Mouse (Mus musculus): Measurements from ENCODE around the gene Col26a1.

The Col26a1 gene

DNA sequence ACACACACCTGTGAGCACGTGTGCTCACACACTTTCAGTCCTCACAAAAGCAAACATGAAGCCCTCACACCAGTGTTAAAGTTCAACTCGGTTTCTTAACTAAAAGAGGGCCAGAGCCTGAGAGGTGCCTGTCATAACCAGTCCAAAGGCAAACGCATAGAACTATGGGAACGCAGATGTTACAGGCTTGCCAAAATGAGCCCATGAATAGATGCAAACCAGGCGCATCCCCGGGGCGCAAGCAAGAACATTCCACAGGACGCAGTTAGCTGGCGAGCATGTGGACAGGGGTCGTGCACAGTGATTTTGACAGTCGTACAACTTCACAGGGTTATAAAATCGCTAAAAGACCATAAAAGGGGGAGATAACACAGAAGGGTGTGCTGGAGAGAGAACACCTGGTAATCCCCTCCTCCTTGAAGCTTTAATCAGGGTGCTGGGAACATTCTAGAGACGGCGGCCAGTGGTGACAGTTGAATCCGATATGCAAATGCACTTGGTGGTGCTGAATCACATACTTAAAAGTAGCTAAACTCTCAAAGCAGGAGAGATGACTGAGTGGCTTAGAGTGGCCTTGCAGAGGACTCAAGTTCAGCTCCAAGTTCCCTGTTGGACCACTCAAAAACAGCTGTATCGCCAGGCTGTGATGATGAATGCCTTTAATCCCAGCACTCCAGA lies 76.5 kb downstream of the Col26a1 start:
- DNase-seq (ENCODE audit: low read depth, low spot score) = no peak

DNA sequence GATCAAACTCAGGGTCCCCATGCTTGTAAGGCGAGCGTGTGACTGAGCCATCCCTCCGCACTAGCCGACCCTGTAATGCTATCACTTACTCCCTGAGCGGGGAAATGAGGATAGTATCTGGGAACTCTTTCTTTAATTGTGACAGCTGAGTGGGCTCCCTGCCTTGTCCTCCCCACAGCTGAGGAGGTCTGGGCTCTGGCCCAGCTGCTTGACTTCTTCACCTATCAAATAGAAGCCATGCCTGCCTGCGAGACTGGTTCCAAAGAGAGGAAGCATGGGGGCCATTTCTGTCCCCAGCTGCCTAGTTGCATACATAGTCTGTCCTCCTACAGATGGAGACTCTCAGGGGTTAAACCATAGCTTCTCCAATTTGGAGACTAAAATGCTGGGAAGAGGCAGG lies 78.0 kb downstream of the Col26a1 start:
- no peak for DNase-seq (ENCODE audit: low read depth, low spot score)

DNA sequence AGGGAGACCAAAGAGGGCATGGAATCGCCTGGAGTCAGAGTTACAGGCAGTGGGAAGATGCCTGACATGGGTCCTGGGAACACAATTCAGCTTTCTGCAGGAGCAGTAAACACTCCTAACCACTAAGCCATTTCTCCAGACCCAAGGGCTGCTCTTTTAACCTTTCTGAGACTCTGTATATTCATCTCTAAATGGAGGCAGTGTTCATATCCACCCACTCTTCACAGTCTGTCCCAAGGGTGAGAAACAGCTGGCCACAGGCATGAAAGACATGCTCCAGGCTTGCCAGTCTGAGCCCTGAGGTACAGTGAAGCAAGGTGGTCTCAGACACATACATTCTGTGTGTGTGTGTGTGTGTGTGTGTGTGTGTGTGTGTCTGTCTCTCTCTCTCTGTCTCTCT lies 78.8 kb downstream of the Col26a1 start:
- no peak for DNase-seq (ENCODE audit: low read depth, low spot score)

DNA sequence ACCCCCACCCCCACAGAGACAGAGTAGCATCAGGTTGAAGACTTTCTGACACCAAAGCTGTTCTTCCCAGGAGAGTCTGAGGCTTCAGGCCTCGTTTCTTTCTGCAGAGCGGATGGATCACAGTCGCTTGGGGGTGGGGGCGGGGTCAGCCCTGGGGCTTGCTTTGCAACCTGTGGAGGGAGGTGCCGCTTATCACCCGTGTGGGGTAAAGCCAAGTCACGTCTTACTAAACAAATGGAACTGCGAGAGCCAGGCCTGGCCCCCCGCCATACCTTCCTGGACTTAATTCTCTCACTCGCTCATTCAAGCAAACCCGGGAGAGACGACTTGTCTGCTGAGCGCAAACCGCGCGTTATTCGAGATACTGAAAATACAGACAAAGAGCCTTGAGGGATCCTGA lies 80.3 kb downstream of the Col26a1 start:
- DNase-seq (ENCODE audit: low read depth, low spot score) = no peak

DNA sequence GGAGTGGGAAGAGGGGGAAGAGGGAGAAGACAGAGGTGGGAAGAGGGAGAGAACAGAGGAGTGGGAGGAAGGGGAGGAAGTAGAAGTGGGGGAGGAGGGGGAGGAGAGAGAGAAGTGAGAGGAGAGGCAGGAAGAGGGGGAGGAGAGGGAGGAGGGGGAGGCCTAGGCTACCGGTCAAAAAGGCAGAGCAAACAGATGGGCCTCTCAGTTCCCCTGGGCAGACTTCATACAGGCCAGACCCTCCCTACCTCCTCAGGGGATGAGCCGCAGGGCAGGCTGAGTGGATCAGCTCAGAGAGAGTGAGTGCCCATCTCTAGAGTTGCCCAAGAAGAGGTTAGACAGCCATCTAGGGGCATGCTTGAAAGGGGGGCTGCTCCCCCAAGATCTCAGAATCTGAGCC lies 86.1 kb downstream of the Col26a1 start:
- DNase-seq (ENCODE audit: low read depth, low spot score) = no peak

DNA sequence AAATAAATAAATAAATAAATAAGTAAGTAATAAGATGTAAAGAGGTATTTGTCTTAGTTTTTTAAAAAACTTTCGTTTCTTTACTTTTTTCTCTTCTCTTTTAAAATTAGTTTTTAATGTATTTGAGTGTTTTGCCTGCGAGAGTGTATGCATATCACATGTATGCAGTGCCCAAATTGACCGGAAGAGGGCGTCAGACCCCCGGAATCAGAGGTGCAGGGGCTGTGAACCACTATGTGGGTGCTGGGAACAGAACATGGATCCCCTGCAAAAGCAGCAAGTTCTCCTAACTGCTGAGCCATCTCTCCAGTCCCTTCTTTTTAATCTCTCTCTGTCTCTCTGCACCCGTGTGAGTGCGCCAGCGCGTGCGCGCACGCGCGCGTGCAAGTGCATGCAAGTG lies 89.2 kb downstream of the Col26a1 start:
- DNase-seq (ENCODE audit: low read depth, low spot score) = no peak

DNA sequence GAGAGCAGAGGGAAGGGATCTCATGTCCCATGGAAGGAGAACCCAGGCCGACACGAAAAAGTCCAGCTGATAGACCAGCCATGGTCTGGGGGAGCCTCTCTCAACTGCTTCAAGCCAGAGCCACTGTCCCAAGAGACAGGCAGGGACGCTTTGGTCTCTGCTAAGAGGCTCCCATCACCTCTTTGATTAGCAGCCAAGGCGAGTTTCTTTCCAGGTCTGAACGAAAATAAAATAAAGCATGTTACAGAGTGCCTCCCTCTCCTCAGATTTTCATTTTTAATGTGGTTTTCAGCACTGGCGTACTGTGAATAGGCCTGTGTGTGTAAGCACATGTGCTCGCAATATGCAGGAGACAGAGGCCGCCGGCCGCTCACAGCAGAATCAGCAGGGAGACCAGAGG lies 90.5 kb downstream of the Col26a1 start:
- no peak for DNase-seq (ENCODE audit: low read depth, low spot score)

DNA sequence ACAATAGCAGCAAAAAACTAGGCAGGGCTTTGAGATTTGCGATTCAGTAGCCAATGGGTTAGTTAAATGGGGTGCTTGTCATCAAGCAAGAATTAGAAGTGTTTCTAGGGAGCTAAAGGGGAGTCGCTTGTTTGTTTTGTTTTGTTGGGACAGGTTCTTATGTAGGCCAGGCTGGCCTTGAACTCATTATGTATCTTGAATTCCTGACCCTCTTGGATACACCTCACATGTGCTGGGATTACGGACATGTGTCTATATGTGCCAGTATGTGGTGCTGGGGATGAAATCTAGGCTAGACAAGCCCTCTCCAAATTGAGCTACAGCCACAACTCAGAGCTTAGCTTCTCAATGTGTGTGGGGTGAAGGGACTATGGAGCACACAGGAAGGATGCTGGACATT lies 91.8 kb downstream of the Col26a1 start:
- DNase-seq (ENCODE audit: low read depth, low spot score) = no peak

DNA sequence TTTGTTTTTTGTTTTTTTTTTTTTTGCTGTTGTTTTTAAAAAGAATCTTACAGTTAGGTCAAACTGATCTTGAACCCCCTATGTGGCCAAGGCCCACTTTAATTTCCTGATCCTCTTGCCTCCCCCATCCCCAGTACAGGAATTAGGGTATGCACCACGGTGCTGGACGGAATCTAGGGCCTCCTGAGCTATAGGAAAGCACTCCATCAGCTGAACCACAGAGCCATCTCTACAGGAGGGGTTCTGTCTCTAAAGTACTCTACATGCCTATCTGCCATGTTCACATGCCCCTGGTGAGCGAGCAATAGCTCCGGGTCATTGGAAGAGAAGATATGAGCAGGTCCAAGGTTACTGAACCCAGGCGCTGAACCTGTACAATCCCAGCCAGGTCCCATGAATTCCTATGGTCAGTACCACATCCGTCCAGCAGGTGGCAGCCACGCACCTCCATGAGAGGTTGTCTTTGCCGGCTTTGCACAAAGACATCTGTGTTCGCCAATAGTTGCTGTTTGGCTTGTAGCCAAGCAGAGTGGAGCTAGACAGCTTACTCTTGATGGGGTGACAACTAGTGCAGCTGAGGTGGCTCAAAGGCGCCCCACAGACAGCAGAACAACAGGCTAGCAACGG lies 92.3 kb downstream of the Col26a1 start:
- peak; percentile 90 for DNase-seq (ENCODE audit: low read depth, low spot score)

DNA sequence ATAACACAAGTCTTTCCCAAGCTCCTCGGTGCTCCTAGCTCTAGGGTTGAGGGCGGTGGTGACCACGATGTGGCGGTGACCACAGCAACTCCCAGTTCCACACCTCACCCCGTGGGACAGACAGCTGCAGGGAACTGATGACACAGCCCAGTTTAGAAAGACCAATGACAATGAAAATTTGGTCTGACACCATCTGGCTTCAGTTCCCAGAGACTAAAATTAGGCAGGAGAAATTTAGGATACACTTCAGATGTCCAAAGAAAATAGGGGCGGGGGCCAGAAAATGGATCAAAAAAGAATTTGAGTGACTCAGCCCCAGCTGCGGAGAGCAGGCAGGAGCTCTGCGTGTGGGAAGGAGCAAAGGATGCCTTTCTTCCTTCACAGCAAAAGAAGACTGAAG lies 98.5 kb downstream of the Col26a1 start:
- no peak for DNase-seq (ENCODE audit: low read depth, low spot score)

DNA sequence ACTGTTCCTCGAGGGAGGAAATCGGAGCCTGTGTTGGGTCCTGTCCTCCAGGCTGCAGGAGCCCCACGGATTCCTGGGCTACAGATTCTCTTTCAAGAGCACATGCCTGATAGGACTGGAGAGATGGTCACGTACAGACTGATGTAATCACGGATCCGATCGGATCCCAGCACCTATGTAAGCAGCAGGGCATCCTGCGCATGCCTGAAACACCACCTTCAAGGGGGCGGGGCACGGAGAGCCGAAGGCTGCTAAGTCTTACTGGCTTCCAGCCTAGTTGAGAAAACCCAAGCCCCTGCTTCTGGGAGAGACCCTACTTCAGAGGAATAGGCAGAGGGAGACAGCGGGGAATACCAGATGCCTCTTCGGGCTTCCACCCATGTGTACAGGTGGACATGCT lies 100.4 kb downstream of the Col26a1 start:
- no peak for DNase-seq (ENCODE audit: low read depth, low spot score)

DNA sequence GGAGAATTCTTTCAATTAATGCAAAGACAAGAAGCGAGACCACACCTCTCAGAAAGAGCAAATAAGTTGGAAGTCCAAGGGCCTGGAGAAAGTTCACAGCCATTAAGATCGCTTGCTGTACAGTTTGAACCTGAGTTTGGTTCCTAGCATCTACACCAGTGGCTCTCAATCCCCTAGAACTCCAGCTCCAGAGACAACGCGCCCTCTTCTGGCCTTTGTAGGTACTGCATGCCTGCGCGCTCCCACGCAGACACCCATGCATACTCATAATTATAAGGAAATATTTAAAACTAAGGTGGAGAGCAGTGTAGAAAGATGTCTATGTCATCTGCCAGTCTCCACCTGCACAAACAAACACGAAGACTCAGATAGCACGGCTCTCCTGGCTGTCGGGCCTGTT lies 102.5 kb downstream of the Col26a1 start:
- no peak for DNase-seq (ENCODE audit: low read depth, low spot score)

DNA sequence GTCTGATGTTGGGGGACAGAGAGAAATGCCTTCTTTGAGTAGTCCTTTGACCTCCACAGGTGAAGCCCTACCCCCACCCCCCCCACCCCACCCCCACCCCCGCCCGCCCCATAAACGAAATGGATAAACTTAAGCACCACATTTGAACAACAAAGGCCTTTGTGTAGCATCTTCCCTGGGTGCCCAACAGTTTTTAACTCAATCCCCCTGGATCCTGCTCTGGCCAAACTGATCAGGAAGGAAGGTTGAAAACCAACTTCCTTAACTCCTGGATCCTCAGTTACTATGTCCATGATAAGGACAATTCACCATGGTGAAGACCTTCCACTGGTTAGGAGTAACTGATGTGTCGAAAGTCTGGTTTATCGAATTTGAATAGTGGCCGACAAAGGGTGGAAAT lies 103.1 kb downstream of the Col26a1 start:
- DNase-seq (ENCODE audit: low read depth, low spot score) = no peak

DNA sequence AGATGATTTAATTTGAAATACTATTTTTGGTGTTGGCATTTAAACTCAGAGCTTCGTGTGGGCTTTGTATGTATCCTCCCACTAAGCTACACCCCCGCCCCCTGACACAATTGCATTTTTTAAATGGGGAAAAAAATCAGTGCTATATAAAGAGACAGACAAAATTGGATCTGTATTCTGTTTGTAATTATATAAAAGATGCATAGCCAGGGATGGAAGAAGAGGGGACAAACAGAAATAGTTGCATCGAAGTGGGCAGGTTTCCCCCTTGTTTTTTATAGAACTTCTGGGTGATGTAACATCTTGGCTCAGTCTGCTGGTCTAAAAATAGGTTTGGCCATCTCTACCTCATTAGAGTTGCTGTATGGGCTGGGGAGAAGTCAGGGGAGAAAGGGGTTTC lies 107.5 kb downstream of the Col26a1 start:
- DNase-seq (ENCODE audit: low read depth, low spot score) = no peak

DNA sequence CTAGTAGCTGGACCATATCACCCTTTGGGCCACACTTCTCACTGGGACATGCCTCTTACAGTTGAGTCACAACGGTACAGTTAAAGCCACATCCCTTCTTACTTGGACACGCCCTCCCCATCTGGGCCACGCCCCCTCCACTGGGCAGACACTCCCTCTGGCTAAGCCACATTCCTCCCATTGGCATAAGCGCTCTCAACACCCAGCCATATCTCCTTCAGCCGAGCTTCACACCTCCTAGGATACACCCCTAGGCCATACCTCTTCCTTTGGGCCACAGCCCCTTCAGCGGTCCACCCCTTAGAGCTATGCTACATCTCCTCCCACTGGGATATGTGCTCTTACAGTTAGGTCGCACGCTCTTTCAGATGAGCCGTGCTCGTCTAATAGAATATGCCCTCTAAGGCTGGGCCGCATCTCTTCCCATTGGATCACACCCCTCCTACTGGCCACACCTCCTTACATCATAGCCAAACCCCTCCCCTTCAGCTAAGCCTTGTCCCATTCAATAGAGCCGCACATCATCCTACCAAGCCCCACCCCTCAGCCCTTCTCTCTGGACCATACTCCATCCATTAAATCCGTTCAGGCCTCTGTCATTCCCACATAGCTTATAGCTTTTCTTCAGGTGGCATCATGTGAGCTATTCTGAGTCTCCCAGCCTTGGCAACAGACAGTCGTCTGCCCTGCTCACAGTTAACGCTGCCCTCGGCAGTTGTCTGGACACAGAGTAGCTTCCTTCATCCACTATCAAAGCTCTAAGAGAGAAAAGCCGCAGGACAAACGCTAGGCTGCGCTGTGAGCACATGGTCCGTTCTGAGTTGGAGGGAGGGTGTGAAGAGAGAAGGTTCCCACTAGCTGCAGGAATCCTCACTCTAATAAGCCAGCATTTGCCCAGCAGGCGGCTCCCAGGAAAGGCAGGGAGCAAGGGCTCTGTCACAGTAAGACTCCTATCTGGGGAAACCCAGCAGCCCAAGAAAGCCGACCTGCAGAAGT lies 109.7 kb downstream of the Col26a1 start:
- DNase-seq (ENCODE audit: low read depth, low spot score) = no peak

DNA sequence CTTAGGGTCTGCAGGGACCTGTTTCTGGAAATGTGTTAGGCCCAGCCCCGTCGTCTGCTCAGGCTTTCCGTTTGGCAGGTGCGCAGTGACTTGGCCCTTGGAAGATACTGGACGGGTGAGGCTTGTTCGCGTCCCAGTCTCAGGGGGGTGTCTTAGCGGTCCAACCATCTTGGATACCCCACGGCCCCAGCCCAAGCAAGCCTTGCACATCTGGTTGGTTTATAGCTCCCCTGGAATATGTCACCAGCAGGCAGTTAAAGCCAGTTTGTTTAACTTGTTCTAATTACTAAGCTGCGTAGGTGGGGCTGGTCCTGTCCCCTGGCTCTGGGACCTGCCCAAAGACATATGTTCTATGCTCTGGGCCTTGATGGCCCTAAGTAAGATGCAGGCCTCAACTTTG lies 111.9 kb downstream of the Col26a1 start:
- no peak for DNase-seq (ENCODE audit: low read depth, low spot score)

DNA sequence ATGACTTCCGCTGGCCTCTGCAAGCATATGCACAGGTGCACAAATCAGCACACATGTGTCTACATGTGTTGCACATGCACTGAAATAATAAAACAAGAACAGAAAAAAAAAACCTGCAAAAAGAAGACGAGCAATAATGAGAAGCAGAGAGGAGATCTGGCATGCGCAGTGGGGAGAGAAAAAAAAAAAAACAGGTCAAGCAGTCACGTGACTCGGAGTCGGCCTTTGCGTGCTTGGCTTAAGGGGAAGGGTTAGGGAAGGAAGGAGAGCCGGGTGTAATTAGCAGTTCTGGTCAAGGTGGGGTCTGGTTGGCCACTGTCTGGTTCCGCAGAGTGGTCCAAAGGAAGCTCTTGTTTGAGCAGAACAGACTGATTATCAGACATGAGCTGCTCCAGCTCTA lies 115.7 kb downstream of the Col26a1 start:
- DNase-seq (ENCODE audit: low read depth, low spot score) = no peak

DNA sequence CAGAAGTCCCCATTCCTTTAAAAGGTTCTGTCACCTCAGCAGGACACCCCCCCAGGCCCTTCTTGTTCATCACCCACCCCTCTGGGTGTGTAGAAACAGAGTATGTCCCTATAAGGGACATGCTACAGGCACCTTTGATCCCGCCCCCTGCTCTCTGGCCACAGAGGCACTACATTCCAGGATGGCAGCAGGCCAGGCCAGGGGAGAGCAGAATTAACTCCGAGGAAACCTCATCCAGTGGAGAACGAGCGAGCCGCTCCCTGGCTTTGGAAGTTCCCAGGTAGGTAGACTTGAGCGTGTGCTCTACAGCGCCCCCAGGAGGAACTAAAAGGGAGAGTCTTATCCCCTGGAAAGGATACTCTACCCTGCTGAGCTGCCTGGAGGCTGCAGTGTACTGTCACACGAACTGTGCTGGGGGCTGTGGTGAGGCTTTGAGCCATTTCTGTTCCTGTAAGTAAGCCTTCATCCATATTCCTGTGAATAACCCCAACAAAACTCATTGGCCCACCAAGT lies 118.8 kb downstream of the Col26a1 start:
- DNase-seq (ENCODE audit: low read depth, low spot score) = no peak

DNA sequence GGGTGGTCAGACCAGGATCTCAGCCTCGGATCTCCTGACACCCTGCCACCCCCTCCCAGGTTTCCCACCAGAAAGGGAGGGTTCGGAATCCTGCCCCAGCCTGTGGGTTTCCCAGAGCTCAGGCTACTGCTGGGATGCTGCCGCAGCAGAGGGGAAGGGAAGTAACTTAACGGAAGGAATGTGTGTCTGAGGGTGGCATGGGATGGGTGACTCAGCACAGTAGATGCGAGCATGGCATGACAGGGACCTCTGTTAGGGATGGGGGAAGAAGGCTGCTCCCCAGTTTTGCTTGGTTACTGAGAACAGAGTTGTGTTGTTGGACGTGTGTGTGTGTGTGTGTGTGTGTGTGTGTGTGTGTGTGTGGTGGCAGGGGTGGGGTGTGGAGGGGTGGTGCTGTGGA lies 122.7 kb downstream of the Col26a1 start:
- DNase-seq (ENCODE audit: low read depth, low spot score) = no peak

DNA sequence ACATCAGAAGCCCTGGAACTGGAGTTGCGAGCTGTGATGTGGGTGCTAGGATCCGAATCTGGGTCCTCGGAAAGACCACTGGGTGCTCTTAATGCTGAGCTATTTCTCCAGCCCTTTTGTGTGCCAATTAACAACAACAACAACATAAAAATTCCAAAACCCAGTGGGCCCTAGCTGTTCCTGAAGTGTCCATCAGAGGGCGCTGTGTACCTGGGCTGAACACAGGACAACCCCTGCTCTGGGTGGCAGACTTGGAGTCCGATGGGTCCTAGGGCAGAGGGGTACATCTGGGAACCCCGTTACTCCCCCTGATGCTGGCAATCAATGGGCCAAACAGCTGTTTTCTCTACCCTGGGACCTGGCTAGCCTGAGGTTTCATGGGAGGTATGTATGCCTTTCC lies 123.2 kb downstream of the Col26a1 start:
- DNase-seq (ENCODE audit: low read depth, low spot score) = no peak

DNA sequence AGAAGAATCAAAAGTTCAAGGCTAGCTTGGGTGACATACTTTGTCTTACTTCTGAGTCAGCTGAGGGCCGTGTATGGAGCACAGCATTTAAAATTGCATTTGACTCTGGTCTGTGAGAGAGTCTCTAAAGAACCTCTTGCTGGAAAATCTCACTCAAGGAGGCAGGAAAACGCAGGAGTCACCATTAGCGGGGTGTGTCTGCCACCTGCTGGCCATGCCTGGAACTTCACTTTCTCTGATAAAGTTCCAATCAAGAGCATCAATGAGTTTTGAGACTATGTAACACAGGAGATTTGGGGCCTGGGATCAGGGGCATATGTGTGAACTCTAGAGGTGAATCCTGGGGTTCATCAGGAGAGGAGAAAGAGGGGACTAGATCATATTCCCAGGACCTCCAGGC lies 127.3 kb downstream of the Col26a1 start:
- peak; percentile 38 for DNase-seq (ENCODE audit: low read depth, low spot score)

DNA sequence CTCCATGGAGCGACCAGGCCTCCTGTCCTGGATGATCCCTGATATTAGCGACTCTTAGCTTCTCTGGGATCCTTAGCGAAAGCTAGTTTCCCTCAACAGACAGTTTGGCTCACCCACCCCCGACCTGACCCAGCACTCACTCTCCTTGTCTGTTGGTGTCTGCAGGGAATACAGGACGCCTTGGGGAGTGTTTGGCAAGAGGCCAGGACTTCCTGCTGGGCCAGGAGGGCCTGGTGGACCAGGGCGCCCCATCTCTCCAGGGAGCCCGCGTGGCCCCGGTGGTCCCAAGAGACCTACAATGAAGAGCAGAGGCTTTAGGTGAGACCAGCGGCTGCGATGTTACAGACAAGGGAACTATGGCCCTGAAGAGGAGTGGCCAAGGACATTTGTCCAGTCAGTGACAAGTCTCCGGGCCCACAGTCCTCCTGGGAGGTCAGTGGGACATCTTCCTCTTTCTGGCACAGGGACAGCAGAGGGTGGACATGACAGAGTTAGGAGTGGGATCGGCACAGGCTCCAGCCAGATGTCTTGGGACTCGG lies 128.9 kb downstream of the Col26a1 start:
- no peak for DNase-seq (ENCODE audit: low read depth, low spot score)

All from embryo, embryonic 11.5 days (tissue).